Mouse (Mus musculus): ENCODE data around the gene Cabp2. TPM values are rescaled to one million over a fixed set of nuclear protein-coding genes. Genes with fewer than 3 reads are reported as not detected.

Gene Cabp2
- polyA plus RNA-seq, 1 experiment from 2014 or later = not detected

DNA sequence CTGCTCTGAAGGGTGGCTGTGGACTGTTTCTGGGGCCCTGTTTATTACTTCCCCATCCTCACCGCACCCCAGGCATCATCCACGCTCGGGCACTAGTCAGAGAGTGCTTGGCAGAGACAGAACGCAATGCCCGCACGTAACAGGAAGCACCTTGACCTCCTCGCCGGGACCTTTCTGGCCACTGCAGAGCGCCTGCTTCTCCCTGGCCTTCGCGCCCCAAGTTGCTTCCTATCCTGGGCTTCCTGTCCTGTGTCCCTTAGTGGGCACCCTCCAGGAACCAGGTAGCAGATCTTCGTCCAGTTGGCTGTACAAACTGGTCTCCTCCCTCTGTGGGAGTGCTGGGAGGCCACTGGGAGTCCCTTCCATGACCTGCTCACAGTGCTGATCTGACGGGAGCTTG, 17.0 kb downstream of the Cabp2 start:
- Histone ChIP-seq H3K27ac (replicated peaks in 1 of 2; ENCODE audit: control insufficient read depth in 1 of 2, insufficient read depth in 1 of 2, low read depth in 2 of 2, low read length in 2 of 2) (no peak overlapping the region), H3K9ac (ENCODE audit: low read length) (no peak overlapping the region), H3K4me1 (ENCODE audit: control insufficient read depth in 2 of 2, insufficient read depth in 2 of 2, low read length in 2 of 2) (peaks cover 16 to 28% of the 10 kb centered on the region in 2 experiments), H3K4me3 (ENCODE audit: control insufficient read depth in 1 of 2, insufficient read depth in 1 of 2, low read depth in 1 of 2, low read length in 2 of 2) (no peak overlapping the region), H3K36me3 (ENCODE audit: control insufficient read depth, insufficient read depth, low read length) (no peaks in the 10 kb centered on the region), H3K9me3 (ENCODE audit: control insufficient read depth, low read length) (no peaks in the 10 kb centered on the region), H3K27me3 (ENCODE audit: control insufficient read depth, insufficient read depth, low read length) (peaks cover 20% of the 10 kb centered on the region; the same call in 1 of the 2 replicates), H3K4me2 (ENCODE audit: low read length) (no peak overlapping the region)
- WGBS = 92% methylated on average over 13 of the region's 13 CpGs
- ATAC-seq (ENCODE audit: insufficient number of reproducible peaks, insufficient read depth, low FRiP score, low read depth) = no peak

- Histone ChIP-seq H3K27me3 (ENCODE audit: control insufficient read depth, insufficient read depth, low read length) (peaks cover 20% of the 10 kb centered on the region; the same call in 1 of the 2 replicates), H3K4me3 (ENCODE audit: control insufficient read depth in 1 of 2, insufficient read depth in 1 of 2, low read depth in 1 of 2, low read length in 2 of 2) (peak overlapping the region in 1 of 2 experiments; percentile 57; a peak in 2 of 4 replicates), H3K9ac (ENCODE audit: low read length) (no peak overlapping the region), H3K9me3 (ENCODE audit: control insufficient read depth, low read length) (no peaks in the 10 kb centered on the region), H3K4me2 (ENCODE audit: low read length) (peak overlapping the region; percentile 90), H3K27ac (replicated peaks in 1 of 2; ENCODE audit: control insufficient read depth in 1 of 2, insufficient read depth in 1 of 2, low read depth in 2 of 2, low read length in 2 of 2) (peak overlapping the region in 1 of 2 experiments; percentile 26; a peak in 1 of 4 replicates), H3K36me3 (ENCODE audit: control insufficient read depth, insufficient read depth, low read length) (0 out of 2 replicates have a peak, but pooled peaks cover 2% of the 10 kb centered on the region), H3K4me1 (ENCODE audit: control insufficient read depth in 2 of 2, insufficient read depth in 2 of 2, low read length in 2 of 2) (peaks cover 16 to 28% of the 10 kb centered on the region in 2 experiments)
- ATAC-seq (ENCODE audit: insufficient number of reproducible peaks, insufficient read depth, low FRiP score, low read depth) = no peak
- 9% methylated on average over 9 of the region's 9 CpGs for WGBS
Observed at GRCm38 (mm10) chr19:4099056-4099455, 17.7 kb downstream of the Cabp2 start.

DNA sequence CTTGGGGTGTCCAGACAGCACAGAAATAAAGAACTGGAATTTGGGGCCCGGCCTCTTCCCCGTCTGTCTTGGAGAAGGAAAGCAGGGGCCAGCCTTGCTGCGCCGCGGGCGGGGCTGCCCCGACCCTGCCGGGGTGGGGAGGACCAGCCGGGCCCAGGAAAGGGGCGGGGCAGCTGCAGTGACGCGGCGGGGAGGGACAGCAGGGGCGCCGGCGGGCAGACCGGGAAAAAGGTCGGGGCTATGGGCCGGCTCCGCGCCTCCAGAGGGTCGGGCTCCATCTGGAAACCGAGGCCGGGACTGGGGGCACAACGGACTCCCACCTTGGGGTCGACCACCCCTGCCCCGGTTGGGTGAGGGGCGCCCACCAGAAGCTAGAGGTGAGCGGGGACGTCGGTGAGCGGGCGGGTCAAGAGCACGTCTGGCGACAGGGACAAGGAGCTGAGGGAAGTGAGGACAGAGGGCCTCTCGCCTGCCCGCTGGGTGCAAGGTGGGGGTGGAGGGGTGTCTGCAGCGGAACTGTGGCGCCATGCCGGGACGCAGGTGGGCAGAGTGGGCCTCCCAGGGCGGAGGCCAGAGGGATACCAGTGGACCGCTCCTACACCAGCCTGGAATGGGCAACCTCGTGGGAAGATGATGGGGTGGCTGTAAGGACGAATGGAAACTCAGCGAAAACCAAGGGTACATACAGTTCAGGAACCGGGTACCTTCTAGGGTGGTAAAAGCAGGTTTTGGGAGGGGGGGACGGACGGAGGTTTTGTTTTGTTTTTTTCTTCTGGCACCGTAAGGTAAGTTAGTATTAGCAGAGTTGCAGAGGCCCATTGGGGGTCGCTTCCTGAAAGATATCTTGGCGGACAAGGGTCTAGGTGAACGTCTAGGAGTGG, 18.7 kb downstream of the Cabp2 start, which contains the start of gene Pitpnm1:
TSS of gene Pitpnm1 (plus strand) at position 162 of the 881 bp plus-strand sequence.
- ATAC-seq (ENCODE audit: insufficient number of reproducible peaks, insufficient read depth, low FRiP score, low read depth) = 0 out of 2 replicates have a peak, but pooled peaks have one; percentile 1
- peaks cover 7% of the 10 kb centered on the region; the same call in 1 of the 2 replicates for H3K36me3 ChIP-seq (ENCODE audit: control insufficient read depth, insufficient read depth, low read length)
- H3K4me1 ChIP-seq (ENCODE audit: control insufficient read depth in 2 of 2, insufficient read depth in 2 of 2, low read length in 2 of 2) = peaks cover 16 to 28% of the 10 kb centered on the region in 2 experiments
- peak within 1 kb of the TSS; percentile 90 for H3K4me2 ChIP-seq (ENCODE audit: low read length)
- no peaks in the 10 kb centered on the region for H3K9me3 ChIP-seq (ENCODE audit: control insufficient read depth, low read length)
- H3K27me3 ChIP-seq (ENCODE audit: control insufficient read depth, insufficient read depth, low read length) = peaks cover 20% of the 10 kb centered on the region; the same call in 1 of the 2 replicates
- peak within 1 kb of the TSS in 1 of 2 experiments; percentile 26; a peak in 1 of 4 replicates for H3K27ac ChIP-seq (replicated peaks in 1 of 2; ENCODE audit: control insufficient read depth in 1 of 2, insufficient read depth in 1 of 2, low read depth in 2 of 2, low read length in 2 of 2)
- H3K4me3 ChIP-seq (ENCODE audit: control insufficient read depth in 1 of 2, insufficient read depth in 1 of 2, low read depth in 1 of 2, low read length in 2 of 2) = peak within 1 kb of the TSS; percentile 54 to 57
- 1% methylated on average over 53 of the region's 53 CpGs for WGBS
- peak within 1 kb of the TSS; percentile 70 for H3K9ac ChIP-seq (ENCODE audit: low read length)

DNA sequence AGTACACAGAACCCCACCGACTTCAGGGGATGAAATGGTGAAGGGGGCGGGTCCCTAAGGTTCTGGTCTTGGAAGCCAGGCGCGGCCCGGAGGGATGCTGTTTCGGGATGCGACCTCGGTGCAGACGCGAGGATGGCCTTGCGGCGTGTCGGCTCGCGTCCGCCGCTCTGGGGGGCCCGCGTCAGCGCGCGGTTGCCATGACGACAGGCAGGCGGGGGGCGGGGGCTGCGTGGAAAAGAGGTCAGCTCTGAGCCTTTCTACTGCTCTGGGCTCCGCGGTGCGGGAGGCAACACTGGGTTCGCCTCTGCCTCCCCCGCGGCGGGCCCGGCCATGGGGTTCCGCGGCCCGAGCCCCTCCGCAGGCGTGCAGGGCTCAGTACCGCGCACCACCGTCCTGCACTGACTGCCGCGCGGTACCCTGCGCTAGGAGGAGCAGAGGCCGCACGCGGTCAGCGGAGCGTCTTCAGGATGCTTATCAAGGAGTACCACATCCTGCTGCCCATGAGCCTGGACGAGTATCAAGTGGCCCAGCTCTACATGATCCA, 19.4 kb downstream of the Cabp2 start:
- H3K36me3 ChIP-seq (ENCODE audit: control insufficient read depth, insufficient read depth, low read length) = peaks cover 10% of the 10 kb centered on the region; the same call in 1 of the 2 replicates
- ATAC-seq (ENCODE audit: insufficient number of reproducible peaks, insufficient read depth, low FRiP score, low read depth) = no peak
- H3K27me3 ChIP-seq (ENCODE audit: control insufficient read depth, insufficient read depth, low read length) = peaks cover 20% of the 10 kb centered on the region; the same call in 1 of the 2 replicates
- no peaks in the 10 kb centered on the region for H3K9me3 ChIP-seq (ENCODE audit: control insufficient read depth, low read length)
- peak overlapping the region; percentile 90 for H3K4me2 ChIP-seq (ENCODE audit: low read length)
- no peak overlapping the region for H3K27ac ChIP-seq (replicated peaks in 1 of 2; ENCODE audit: control insufficient read depth in 1 of 2, insufficient read depth in 1 of 2, low read depth in 2 of 2, low read length in 2 of 2)
- H3K9ac ChIP-seq (ENCODE audit: low read length) = peak overlapping the region; percentile 70
- peak overlapping the region; percentile 54 to 57 for H3K4me3 ChIP-seq (ENCODE audit: control insufficient read depth in 1 of 2, insufficient read depth in 1 of 2, low read depth in 1 of 2, low read length in 2 of 2)
- 1% methylated on average over 52 of the region's 52 CpGs for WGBS
- H3K4me1 ChIP-seq (ENCODE audit: control insufficient read depth in 2 of 2, insufficient read depth in 2 of 2, low read length in 2 of 2) = peaks cover 16 to 28% of the 10 kb centered on the region in 2 experiments

- Histone ChIP-seq H3K27me3 (ENCODE audit: control insufficient read depth, insufficient read depth, low read length) (peaks cover 20% of the 10 kb centered on the region; the same call in 1 of the 2 replicates), H3K4me1 (ENCODE audit: control insufficient read depth in 2 of 2, insufficient read depth in 2 of 2, low read length in 2 of 2) (peaks cover 14 to 28% of the 10 kb centered on the region in 2 experiments), H3K9me3 (ENCODE audit: control insufficient read depth, low read length) (no peaks in the 10 kb centered on the region), H3K4me2 (ENCODE audit: low read length) (peak overlapping the region; percentile 90), H3K36me3 (ENCODE audit: control insufficient read depth, insufficient read depth, low read length) (peaks cover 14% of the 10 kb centered on the region), H3K27ac (replicated peaks in 1 of 2; ENCODE audit: control insufficient read depth in 1 of 2, insufficient read depth in 1 of 2, low read depth in 2 of 2, low read length in 2 of 2) (no peak overlapping the region), H3K9ac (ENCODE audit: low read length) (0 out of 2 replicates have a peak overlapping the region, but pooled peaks have one; percentile 70), H3K4me3 (ENCODE audit: control insufficient read depth in 1 of 2, insufficient read depth in 1 of 2, low read depth in 1 of 2, low read length in 2 of 2) (peak overlapping the region in 1 of 2 experiments; percentile 57; a peak in 2 of 4 replicates)
- WGBS = 73% methylated on average over 6 of the region's 6 CpGs
- no peak for ATAC-seq (ENCODE audit: insufficient number of reproducible peaks, insufficient read depth, low FRiP score, low read depth)
Observed at GRCm38 (mm10) chr19:4101466-4101865, 20.1 kb downstream of the Cabp2 start.

- WGBS = 81% methylated on average over 2 of the region's 2 CpGs
- Histone ChIP-seq H3K4me2 (ENCODE audit: low read length) (no peak overlapping the region), H3K4me1 (ENCODE audit: control insufficient read depth in 2 of 2, insufficient read depth in 2 of 2, low read length in 2 of 2) (peaks cover 13 to 28% of the 10 kb centered on the region in 2 experiments), H3K27ac (replicated peaks in 1 of 2; ENCODE audit: control insufficient read depth in 1 of 2, insufficient read depth in 1 of 2, low read depth in 2 of 2, low read length in 2 of 2) (no peak overlapping the region), H3K9ac (ENCODE audit: low read length) (no peak overlapping the region), H3K4me3 (ENCODE audit: control insufficient read depth in 1 of 2, insufficient read depth in 1 of 2, low read depth in 1 of 2, low read length in 2 of 2) (no peak overlapping the region), H3K27me3 (ENCODE audit: control insufficient read depth, insufficient read depth, low read length) (peaks cover 20% of the 10 kb centered on the region; the same call in 1 of the 2 replicates), H3K36me3 (ENCODE audit: control insufficient read depth, insufficient read depth, low read length) (peaks cover 20% of the 10 kb centered on the region), H3K9me3 (ENCODE audit: control insufficient read depth, low read length) (no peaks in the 10 kb centered on the region)
- no peak for ATAC-seq (ENCODE audit: insufficient number of reproducible peaks, insufficient read depth, low FRiP score, low read depth)
Observed at GRCm38 (mm10) chr19:4102049-4102448, 20.7 kb downstream of the Cabp2 start.

- WGBS = 94% methylated on average over 12 of the region's 12 CpGs
- Histone ChIP-seq H3K4me3 (ENCODE audit: control insufficient read depth in 1 of 2, insufficient read depth in 1 of 2, low read depth in 1 of 2, low read length in 2 of 2) (no peak overlapping the region), H3K36me3 (ENCODE audit: control insufficient read depth, insufficient read depth, low read length) (peaks cover 26% of the 10 kb centered on the region), H3K4me2 (ENCODE audit: low read length) (no peak overlapping the region), H3K9me3 (ENCODE audit: control insufficient read depth, low read length) (no peaks in the 10 kb centered on the region), H3K27ac (replicated peaks in 1 of 2; ENCODE audit: control insufficient read depth in 1 of 2, insufficient read depth in 1 of 2, low read depth in 2 of 2, low read length in 2 of 2) (no peak overlapping the region), H3K4me1 (ENCODE audit: control insufficient read depth in 2 of 2, insufficient read depth in 2 of 2, low read length in 2 of 2) (peaks cover 13 to 28% of the 10 kb centered on the region in 2 experiments), H3K27me3 (ENCODE audit: control insufficient read depth, insufficient read depth, low read length) (peaks cover 20% of the 10 kb centered on the region; the same call in 1 of the 2 replicates), H3K9ac (ENCODE audit: low read length) (no peak overlapping the region)
- no peak for ATAC-seq (ENCODE audit: insufficient number of reproducible peaks, insufficient read depth, low FRiP score, low read depth)
Observed at GRCm38 (mm10) chr19:4102626-4103025, 21.2 kb downstream of the Cabp2 start.

All from heart, embryonic 14.5 days (tissue).